Mouse (Mus musculus): ENCODE results near the gene Nkx2-4. TPM values are rescaled to one million over a fixed set of nuclear protein-coding genes. Genes with fewer than 3 reads are reported as not detected.

The Nkx2-4 gene
- polyA plus RNA-seq, 1 experiment: not detected

GRCm38 (mm10) chr2:147083471-147084365, 1.5 kb downstream of the Nkx2-4 start:
- Histone ChIP-seq H3K27me3 (ENCODE audit: control insufficient read depth, insufficient read depth, low read length) (peaks cover 27% of the 10 kb centered on the region), H3K4me1 (ENCODE audit: control insufficient read depth, insufficient read depth, insufficient read length) (peaks cover 14% of the 10 kb centered on the region), H3K4me3 (ENCODE audit: extremely low read depth, insufficient read depth, insufficient read length) (no peak overlapping the region), H3K36me3 (ENCODE audit: control insufficient read depth, insufficient read depth, low read length) (0 out of 2 replicates have a peak, but pooled peaks cover 1% of the 10 kb centered on the region), H3K27ac (ENCODE audit: insufficient read depth, low read length) (no peak overlapping the region)
- TF ChIP-seq CTCF (IDR thresholded peaks at IDR 0.05; ENCODE audit: extremely low read depth, insufficient read depth, insufficient read length, insufficient replicate concordance) (no peak), POLR2A (IDR thresholded peaks at IDR 0.05; ENCODE audit: low read depth, low read length) (no peak)
- WGBS: 2% methylated on average over 69 of the region's 72 CpGs
- peak in 1 of 2 experiments; percentile 17 for DNase-seq (ENCODE audit: low read depth in 1 of 2, low spot score in 2 of 2)

GRCm38 (mm10) chr2:147082391-147082790, 2.9 kb downstream of the Nkx2-4 start:
- DNase-seq (ENCODE audit: low read depth in 1 of 2, low spot score in 2 of 2): no peak
- Histone ChIP-seq H3K27ac (ENCODE audit: insufficient read depth, low read length) (no peak overlapping the region), H3K27me3 (ENCODE audit: control insufficient read depth, insufficient read depth, low read length) (peaks cover 25% of the 10 kb centered on the region), H3K4me3 (ENCODE audit: extremely low read depth, insufficient read depth, insufficient read length) (no peak overlapping the region), H3K36me3 (ENCODE audit: control insufficient read depth, insufficient read depth, low read length) (0 out of 2 replicates have a peak, but pooled peaks cover 3% of the 10 kb centered on the region), H3K4me1 (ENCODE audit: control insufficient read depth, insufficient read depth, insufficient read length) (peaks cover 14% of the 10 kb centered on the region)
- 62% methylated on average over 4 of the region's 4 CpGs for WGBS
- TF ChIP-seq CTCF (IDR thresholded peaks at IDR 0.05; ENCODE audit: extremely low read depth, insufficient read depth, insufficient read length, insufficient replicate concordance): no peak
- TF ChIP-seq POLR2A (IDR thresholded peaks at IDR 0.05; ENCODE audit: low read depth, low read length): no peak

- Histone ChIP-seq H3K36me3 (ENCODE audit: control insufficient read depth, insufficient read depth, low read length) (peaks cover 26% of the 10 kb centered on the region), H3K27ac (ENCODE audit: insufficient read depth, low read length) (no peak overlapping the region), H3K4me1 (ENCODE audit: control insufficient read depth, insufficient read depth, insufficient read length) (no peaks in the 10 kb centered on the region), H3K4me3 (ENCODE audit: extremely low read depth, insufficient read depth, insufficient read length) (no peak overlapping the region), H3K27me3 (ENCODE audit: control insufficient read depth, insufficient read depth, low read length) (no peaks in the 10 kb centered on the region)
- WGBS: 93% methylated on average over 4 of the region's 4 CpGs
- TF ChIP-seq POLR2A (IDR thresholded peaks at IDR 0.05; ENCODE audit: low read depth, low read length) (no peak), CTCF (IDR thresholded peaks at IDR 0.05; ENCODE audit: extremely low read depth, insufficient read depth, insufficient read length, insufficient replicate concordance) (no peak)
- DNase-seq (ENCODE audit: low read depth in 1 of 2, low spot score in 2 of 2): no peak
Measured at GRCm38 (mm10) chr2:147074399-147074798, 10.8 kb downstream of the Nkx2-4 start.

GRCm38 (mm10) chr2:147073962-147074361, 11.3 kb downstream of the Nkx2-4 start:
- Histone ChIP-seq H3K36me3 (ENCODE audit: control insufficient read depth, insufficient read depth, low read length) (peaks cover 28% of the 10 kb centered on the region), H3K4me1 (ENCODE audit: control insufficient read depth, insufficient read depth, insufficient read length) (no peaks in the 10 kb centered on the region), H3K4me3 (ENCODE audit: extremely low read depth, insufficient read depth, insufficient read length) (no peak overlapping the region), H3K27ac (ENCODE audit: insufficient read depth, low read length) (no peak overlapping the region), H3K27me3 (ENCODE audit: control insufficient read depth, insufficient read depth, low read length) (no peaks in the 10 kb centered on the region)
- DNase-seq (ENCODE audit: low read depth in 1 of 2, low spot score in 2 of 2): no peak
- TF ChIP-seq CTCF (IDR thresholded peaks at IDR 0.05; ENCODE audit: extremely low read depth, insufficient read depth, insufficient read length, insufficient replicate concordance): no peak
- TF ChIP-seq POLR2A (IDR thresholded peaks at IDR 0.05; ENCODE audit: low read depth, low read length): no peak
- WGBS: 93% methylated on average over 2 of the region's 2 CpGs

- TF ChIP-seq POLR2A (IDR thresholded peaks at IDR 0.05; ENCODE audit: low read depth, low read length) (no peak), CTCF (IDR thresholded peaks at IDR 0.05; ENCODE audit: extremely low read depth, insufficient read depth, insufficient read length, insufficient replicate concordance) (no peak)
- H3K27ac ChIP-seq (ENCODE audit: insufficient read depth, low read length): no peak overlapping the region
- H3K4me3 ChIP-seq (ENCODE audit: extremely low read depth, insufficient read depth, insufficient read length): no peak overlapping the region
- 90% methylated on average over 1 of the region's 1 CpGs for WGBS
- H3K27me3 ChIP-seq (ENCODE audit: control insufficient read depth, insufficient read depth, low read length): no peaks in the 10 kb centered on the region
- no peaks in the 10 kb centered on the region for H3K4me1 ChIP-seq (ENCODE audit: control insufficient read depth, insufficient read depth, insufficient read length)
- H3K36me3 ChIP-seq (ENCODE audit: control insufficient read depth, insufficient read depth, low read length): peaks cover 19% of the 10 kb centered on the region
- DNase-seq (ENCODE audit: low read depth in 1 of 2, low spot score in 2 of 2): no peak
Measured at GRCm38 (mm10) chr2:147070305-147070704, 14.9 kb downstream of the Nkx2-4 start.

- 92% methylated on average over 1 of the region's 1 CpGs for WGBS
- Histone ChIP-seq H3K36me3 (ENCODE audit: control insufficient read depth, insufficient read depth, low read length) (peaks cover 21% of the 10 kb centered on the region), H3K4me1 (ENCODE audit: control insufficient read depth, insufficient read depth, insufficient read length) (no peaks in the 10 kb centered on the region), H3K4me3 (ENCODE audit: extremely low read depth, insufficient read depth, insufficient read length) (no peak overlapping the region), H3K27ac (ENCODE audit: insufficient read depth, low read length) (no peak overlapping the region), H3K27me3 (ENCODE audit: control insufficient read depth, insufficient read depth, low read length) (no peaks in the 10 kb centered on the region)
- DNase-seq (ENCODE audit: low read depth in 1 of 2, low spot score in 2 of 2): no peak
- TF ChIP-seq CTCF (IDR thresholded peaks at IDR 0.05; ENCODE audit: extremely low read depth, insufficient read depth, insufficient read length, insufficient replicate concordance) (no peak), POLR2A (IDR thresholded peaks at IDR 0.05; ENCODE audit: low read depth, low read length) (no peak)
Measured at GRCm38 (mm10) chr2:147069077-147069476, 16.2 kb downstream of the Nkx2-4 start.

Measured in spleen, adult 2 months (tissue).